Mouse (Mus musculus): Measurements from ENCODE around the gene Mnd1. TPM values are rescaled to one million over a fixed set of nuclear protein-coding genes. Genes with fewer than 3 reads are reported as not detected.

Mnd1 gene
- polyA plus RNA-seq (2015; fragmentation: Nextera tagmentation; extraction: Ambion mirVana), result 1.4 and 4.5 TPM in 2 replicates

GRCm38 (mm10) chr3:84155558-84156006 lies at the start of gene Mnd1:
Gene Mnd1, minus strand, starts transcription at chr3:84155786.
- under 1% methylated on average over 29 of the region's 29 CpGs for WGBS
- peaks cover 14% of the 10 kb centered on the region for H3K36me3 ChIP-seq
- no peak within 1 kb of the TSS for H3K27ac ChIP-seq (replicated peaks)
- H3K4me3 ChIP-seq (replicated peaks), result peak within 1 kb of the TSS; percentile 61
- no peaks in the 10 kb centered on the region for H3K27me3 ChIP-seq (replicated peaks)
- ATAC-seq (ENCODE audit: low FRiP score), result peak; percentile 97
- peak within 1 kb of the TSS; percentile 45 for H3K9ac ChIP-seq (replicated peaks)
- peak within 1 kb of the TSS; percentile 92 for H3K4me2 ChIP-seq
- H3K9me3 ChIP-seq (replicated peaks), result no peaks in the 10 kb centered on the region
- H3K4me1 ChIP-seq, result peaks cover 12% of the 10 kb centered on the region; the same call in 1 of the 2 replicates

GRCm38 (mm10) chr3:84204640-84205039 lies 49.1 kb upstream of the Mnd1 start:
- no peak overlapping the region for H3K4me2 ChIP-seq
- H3K9me3 ChIP-seq (replicated peaks), result no peaks in the 10 kb centered on the region
- ATAC-seq (ENCODE audit: low FRiP score), result no peak
- 81% methylated on average over 5 of the region's 5 CpGs for WGBS
- H3K4me3 ChIP-seq (replicated peaks), result no peak overlapping the region
- H3K27me3 ChIP-seq (replicated peaks), result no peaks in the 10 kb centered on the region
- no peak overlapping the region for H3K27ac ChIP-seq (replicated peaks)
- no peak overlapping the region for H3K9ac ChIP-seq (replicated peaks)
- H3K36me3 ChIP-seq, result peaks cover 41% of the 10 kb centered on the region
- H3K4me1 ChIP-seq, result peaks cover 29% of the 10 kb centered on the region

GRCm38 (mm10) chr3:84200559-84201420 lies 45.2 kb upstream of the Mnd1 start:
- Histone ChIP-seq H3K9me3 (replicated peaks) (no peaks in the 10 kb centered on the region), H3K4me3 (replicated peaks) (no peak overlapping the region), H3K4me2 (no peak overlapping the region), H3K9ac (replicated peaks) (no peak overlapping the region), H3K4me1 (peaks cover 14% of the 10 kb centered on the region), H3K36me3 (peaks cover 22% of the 10 kb centered on the region), H3K27ac (replicated peaks) (peak overlapping the region; percentile 72), H3K27me3 (replicated peaks) (no peaks in the 10 kb centered on the region)
- 26% methylated on average over 13 of the region's 13 CpGs for WGBS
- ATAC-seq (ENCODE audit: low FRiP score), result peak; percentile 88

- Histone ChIP-seq H3K4me3 (replicated peaks) (no peak overlapping the region), H3K9ac (replicated peaks) (no peak overlapping the region), H3K27ac (replicated peaks) (no peak overlapping the region), H3K9me3 (replicated peaks) (no peaks in the 10 kb centered on the region), H3K27me3 (replicated peaks) (no peaks in the 10 kb centered on the region), H3K36me3 (peaks cover 9% of the 10 kb centered on the region; the same call in 1 of the 2 replicates), H3K4me2 (no peak overlapping the region), H3K4me1 (peaks cover 14% of the 10 kb centered on the region)
- WGBS, result 87% methylated on average over 9 of the region's 9 CpGs
- ATAC-seq (ENCODE audit: low FRiP score), result no peak
These were observed 43.9 kb upstream of the Mnd1 start for GRCm38 (mm10) chr3:84199516-84199915.

GRCm38 (mm10) chr3:84198229-84198628 lies 42.6 kb upstream of the Mnd1 start:
- Histone ChIP-seq H3K36me3 (0 out of 2 replicates have a peak, but pooled peaks cover 9% of the 10 kb centered on the region), H3K27ac (replicated peaks) (no peak overlapping the region), H3K9me3 (replicated peaks) (no peaks in the 10 kb centered on the region), H3K4me1 (peaks cover 14% of the 10 kb centered on the region), H3K4me3 (replicated peaks) (no peak overlapping the region), H3K27me3 (replicated peaks) (no peaks in the 10 kb centered on the region), H3K4me2 (no peak overlapping the region), H3K9ac (replicated peaks) (no peak overlapping the region)
- whole genome bisulfite sequencing, result 96% methylated on average over 3 of the region's 3 CpGs
- no peak for ATAC-seq (ENCODE audit: low FRiP score)

- ATAC-seq (ENCODE audit: low FRiP score), result no peak
- WGBS, result 62% methylated on average over 4 of the region's 4 CpGs
- Histone ChIP-seq H3K27me3 (replicated peaks) (no peaks in the 10 kb centered on the region), H3K9ac (replicated peaks) (no peak overlapping the region), H3K36me3 (peaks cover 35% of the 10 kb centered on the region), H3K9me3 (replicated peaks) (no peaks in the 10 kb centered on the region), H3K27ac (replicated peaks) (no peak overlapping the region), H3K4me1 (peaks cover 17% of the 10 kb centered on the region), H3K4me3 (replicated peaks) (no peak overlapping the region), H3K4me2 (no peak overlapping the region)
These were observed 38.3 kb upstream of the Mnd1 start for GRCm38 (mm10) chr3:84193881-84194280.

- 49% methylated on average over 21 of the region's 21 CpGs for WGBS
- peaks cover 32% of the 10 kb centered on the region for H3K36me3 ChIP-seq
- H3K27ac ChIP-seq (replicated peaks), result no peak overlapping the region
- H3K27me3 ChIP-seq (replicated peaks), result no peaks in the 10 kb centered on the region
- peak; percentile 56 for ATAC-seq (ENCODE audit: low FRiP score)
- H3K4me1 ChIP-seq, result peaks cover 19% of the 10 kb centered on the region
- H3K4me3 ChIP-seq (replicated peaks), result no peak overlapping the region
- H3K9ac ChIP-seq (replicated peaks), result no peak overlapping the region
- peak overlapping the region; percentile 41; the same call in 1 of the 2 replicates for H3K4me2 ChIP-seq
- no peaks in the 10 kb centered on the region for H3K9me3 ChIP-seq (replicated peaks)
These were observed 35.7 kb upstream of the Mnd1 start for GRCm38 (mm10) chr3:84191141-84191881.

- peaks cover 30% of the 10 kb centered on the region for H3K36me3 ChIP-seq
- peak; percentile 39; the same call in 1 of the 2 replicates for ATAC-seq (ENCODE audit: low FRiP score)
- no peak overlapping the region for H3K9ac ChIP-seq (replicated peaks)
- H3K4me1 ChIP-seq, result peaks cover 19% of the 10 kb centered on the region
- H3K27ac ChIP-seq (replicated peaks), result no peak overlapping the region
- no peak overlapping the region for H3K4me3 ChIP-seq (replicated peaks)
- WGBS, result 15% methylated on average over 41 of the region's 41 CpGs
- no peaks in the 10 kb centered on the region for H3K9me3 ChIP-seq (replicated peaks)
- H3K27me3 ChIP-seq (replicated peaks), result no peaks in the 10 kb centered on the region
- peak overlapping the region; percentile 41 for H3K4me2 ChIP-seq
These were observed 35.0 kb upstream of the Mnd1 start for GRCm38 (mm10) chr3:84190513-84191061.

- Histone ChIP-seq H3K9me3 (replicated peaks) (no peaks in the 10 kb centered on the region), H3K4me1 (peaks cover 19% of the 10 kb centered on the region), H3K4me3 (replicated peaks) (no peak overlapping the region), H3K4me2 (peak overlapping the region; percentile 41), H3K36me3 (peaks cover 30% of the 10 kb centered on the region), H3K9ac (replicated peaks) (no peak overlapping the region), H3K27ac (replicated peaks) (no peak overlapping the region), H3K27me3 (replicated peaks) (no peaks in the 10 kb centered on the region)
- no peak for ATAC-seq (ENCODE audit: low FRiP score)
- 62% methylated on average over 10 of the region's 10 CpGs for WGBS
These were observed 34.1 kb upstream of the Mnd1 start for GRCm38 (mm10) chr3:84189629-84190173.

GRCm38 (mm10) chr3:84181717-84182116 lies 26.1 kb upstream of the Mnd1 start:
- 21% methylated on average over 4 of the region's 4 CpGs for WGBS
- no peaks in the 10 kb centered on the region for H3K27me3 ChIP-seq (replicated peaks)
- H3K4me2 ChIP-seq, result no peak overlapping the region
- H3K36me3 ChIP-seq, result peaks cover 15% of the 10 kb centered on the region
- H3K27ac ChIP-seq (replicated peaks), result no peak overlapping the region
- no peaks in the 10 kb centered on the region for H3K9me3 ChIP-seq (replicated peaks)
- no peak overlapping the region for H3K9ac ChIP-seq (replicated peaks)
- no peak for ATAC-seq (ENCODE audit: low FRiP score)
- H3K4me1 ChIP-seq, result peaks cover 10% of the 10 kb centered on the region; the same call in 1 of the 2 replicates
- no peak overlapping the region for H3K4me3 ChIP-seq (replicated peaks)

GRCm38 (mm10) chr3:84181102-84181501 lies 25.5 kb upstream of the Mnd1 start:
- no peak overlapping the region for H3K27ac ChIP-seq (replicated peaks)
- no peaks in the 10 kb centered on the region for H3K27me3 ChIP-seq (replicated peaks)
- no peaks in the 10 kb centered on the region for H3K9me3 ChIP-seq (replicated peaks)
- H3K4me3 ChIP-seq (replicated peaks), result no peak overlapping the region
- peaks cover 20% of the 10 kb centered on the region for H3K36me3 ChIP-seq
- H3K4me1 ChIP-seq, result peaks cover 10% of the 10 kb centered on the region; the same call in 1 of the 2 replicates
- ATAC-seq (ENCODE audit: low FRiP score), result no peak
- 54% methylated on average over 8 of the region's 8 CpGs for WGBS
- no peak overlapping the region for H3K9ac ChIP-seq (replicated peaks)
- no peak overlapping the region for H3K4me2 ChIP-seq

Data from neural tube, embryonic 15.5 days (tissue).